Mouse (Mus musculus): ENCODE results near the gene Mical2.
A peak's percentile ranks its signal among the peaks of the same experiment; 100 is the strongest.

Mical2 gene

DNA sequence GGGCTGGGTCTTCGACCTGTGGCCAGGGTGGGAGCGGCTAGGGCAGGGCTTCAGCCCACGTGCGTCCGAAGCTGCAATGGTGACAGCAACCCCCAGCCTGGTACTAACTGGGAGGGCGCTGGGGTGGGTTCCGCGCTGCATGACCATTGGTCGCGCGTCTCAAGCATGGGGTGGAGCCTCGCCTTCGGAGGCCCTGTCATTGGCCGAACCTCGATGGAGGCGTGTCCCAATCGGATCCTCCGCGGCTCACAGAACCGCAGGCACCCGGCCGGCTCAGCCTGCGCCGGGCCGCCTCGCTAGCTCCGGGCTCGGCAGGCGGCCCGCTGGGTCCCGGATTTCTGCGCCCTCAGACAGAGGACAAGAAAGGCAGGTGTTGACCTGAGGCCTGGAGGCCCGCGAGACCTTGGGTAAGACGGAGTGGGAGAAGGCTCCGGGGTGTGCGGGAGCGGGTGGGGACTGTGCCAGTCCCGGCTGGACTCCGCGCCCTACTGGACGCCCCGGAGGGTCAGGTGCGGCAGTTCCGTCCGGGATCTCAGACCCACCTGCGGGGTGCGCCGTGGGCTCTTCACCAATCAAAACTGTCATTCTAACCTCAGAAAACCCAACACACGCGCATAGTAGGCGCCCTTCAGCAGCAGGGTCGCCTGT is at the start of gene Mical2:
Mical2 (plus strand) TSS at position 242 of the 648 bp plus-strand sequence.
- peak; percentile 93 for ATAC-seq (ENCODE audit: insufficient number of reproducible peaks, low FRiP score, low TSS enrichment)

DNA sequence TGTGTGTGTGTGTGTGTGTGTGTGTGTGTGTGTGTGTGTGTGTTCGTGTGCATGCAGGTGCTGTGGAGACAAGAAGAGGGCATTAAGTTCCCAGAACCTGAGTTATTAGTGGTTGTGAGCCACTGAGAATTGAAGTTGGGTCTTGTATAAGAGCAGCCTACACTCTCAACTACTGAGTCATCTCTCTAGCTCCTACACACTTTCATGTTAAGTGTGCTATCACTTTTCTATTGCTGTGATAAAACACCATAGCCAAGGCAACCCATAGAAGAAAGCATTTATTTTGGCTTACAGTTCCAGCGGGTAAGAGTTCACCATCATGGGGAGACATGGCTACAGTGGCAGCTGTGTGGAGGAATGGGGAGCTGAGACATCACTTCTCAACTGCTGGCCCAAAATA is 49.0 kb upstream of the Mical2 start:
- ATAC-seq (ENCODE audit: insufficient number of reproducible peaks, low FRiP score, low TSS enrichment), result no peak

DNA sequence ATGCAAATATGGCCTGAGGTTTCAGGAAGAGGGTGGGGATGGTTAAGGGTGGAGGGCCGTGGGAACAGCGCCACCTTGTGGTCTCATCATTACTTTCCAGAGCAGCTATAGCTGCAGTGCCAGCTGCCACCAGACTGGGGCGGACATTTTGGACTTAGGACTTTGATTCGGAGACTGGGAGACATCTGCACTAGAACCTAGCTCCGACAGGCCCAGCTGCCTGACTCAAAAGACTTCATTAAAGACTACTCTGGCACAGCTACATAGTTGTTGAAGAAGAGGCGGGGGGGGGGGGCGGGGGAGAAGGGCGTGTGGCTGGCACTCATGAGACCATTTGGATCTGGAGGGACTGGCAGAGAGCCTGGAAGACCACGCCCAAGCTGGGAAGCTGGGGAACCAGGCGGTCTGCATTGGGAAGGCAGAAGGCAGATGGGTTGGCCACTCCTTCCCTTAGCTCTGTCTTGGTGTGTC is 45.4 kb upstream of the Mical2 start:
- ATAC-seq (ENCODE audit: insufficient number of reproducible peaks, low FRiP score, low TSS enrichment), result peak; percentile 61

- ATAC-seq (ENCODE audit: insufficient number of reproducible peaks, low FRiP score, low TSS enrichment), result peak; percentile 53
Observed at GRCm38 (mm10) chr7:112183258-112183841, 42.3 kb upstream of the Mical2 start.

DNA sequence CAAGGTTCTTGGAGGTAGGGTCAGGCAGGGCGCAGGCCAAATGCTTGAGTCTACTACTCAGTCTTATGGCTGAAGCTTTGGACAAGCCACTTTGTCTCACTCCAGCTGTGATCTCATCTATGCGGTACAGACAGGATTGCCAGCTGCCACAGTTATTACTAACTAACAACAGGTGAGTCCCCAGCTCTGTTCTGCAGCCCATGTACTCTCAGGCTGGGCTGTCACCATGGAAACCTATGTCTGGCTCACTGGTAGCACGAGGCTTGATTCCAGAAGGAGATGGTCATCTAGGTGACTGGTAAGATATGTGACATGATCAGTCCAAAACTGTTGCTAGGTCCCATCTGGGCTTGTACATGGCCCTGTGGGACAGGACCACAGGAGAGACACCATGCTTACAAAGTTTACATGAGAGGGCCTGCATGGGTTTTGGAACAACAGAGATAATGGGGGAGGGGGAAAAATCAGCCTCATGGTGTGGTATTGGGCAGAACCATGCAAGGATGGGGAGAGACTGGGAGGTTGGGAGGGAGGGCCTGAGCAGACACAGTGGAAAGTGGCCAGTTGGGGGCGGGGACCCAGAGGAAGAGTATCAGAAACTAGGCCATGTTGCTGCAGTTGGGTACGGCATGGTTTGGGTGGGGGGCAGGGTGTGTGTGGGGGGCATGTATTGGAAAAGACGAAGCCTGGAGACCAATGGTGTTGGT is 41.0 kb upstream of the Mical2 start:
- no peak for ATAC-seq (ENCODE audit: insufficient number of reproducible peaks, low FRiP score, low TSS enrichment)

GRCm38 (mm10) chr7:112185226-112185745 is 40.4 kb upstream of the Mical2 start:
- peak; percentile 36; the same call in 1 of the 2 replicates for ATAC-seq (ENCODE audit: insufficient number of reproducible peaks, low FRiP score, low TSS enrichment)

DNA sequence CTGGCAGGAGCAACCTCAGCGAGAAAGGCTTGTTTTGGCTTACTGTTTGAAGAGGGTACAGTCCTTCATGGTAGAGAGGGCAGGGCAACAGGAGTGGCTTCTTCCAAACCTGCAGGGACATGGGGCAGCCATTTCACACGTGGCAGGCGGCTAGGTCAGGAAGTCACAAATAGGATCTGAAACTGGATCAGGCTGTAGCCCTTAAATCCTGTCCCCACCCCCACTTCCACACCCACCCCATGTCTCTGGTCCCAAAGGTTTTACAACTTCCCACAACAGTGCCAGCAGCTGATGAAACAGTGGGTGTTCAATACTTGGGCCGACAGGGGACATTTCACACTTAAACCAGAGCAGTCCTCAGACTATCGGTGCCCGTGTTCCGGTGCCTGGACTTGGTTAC is 38.8 kb upstream of the Mical2 start:
- no peak for ATAC-seq (ENCODE audit: insufficient number of reproducible peaks, low FRiP score, low TSS enrichment)

DNA sequence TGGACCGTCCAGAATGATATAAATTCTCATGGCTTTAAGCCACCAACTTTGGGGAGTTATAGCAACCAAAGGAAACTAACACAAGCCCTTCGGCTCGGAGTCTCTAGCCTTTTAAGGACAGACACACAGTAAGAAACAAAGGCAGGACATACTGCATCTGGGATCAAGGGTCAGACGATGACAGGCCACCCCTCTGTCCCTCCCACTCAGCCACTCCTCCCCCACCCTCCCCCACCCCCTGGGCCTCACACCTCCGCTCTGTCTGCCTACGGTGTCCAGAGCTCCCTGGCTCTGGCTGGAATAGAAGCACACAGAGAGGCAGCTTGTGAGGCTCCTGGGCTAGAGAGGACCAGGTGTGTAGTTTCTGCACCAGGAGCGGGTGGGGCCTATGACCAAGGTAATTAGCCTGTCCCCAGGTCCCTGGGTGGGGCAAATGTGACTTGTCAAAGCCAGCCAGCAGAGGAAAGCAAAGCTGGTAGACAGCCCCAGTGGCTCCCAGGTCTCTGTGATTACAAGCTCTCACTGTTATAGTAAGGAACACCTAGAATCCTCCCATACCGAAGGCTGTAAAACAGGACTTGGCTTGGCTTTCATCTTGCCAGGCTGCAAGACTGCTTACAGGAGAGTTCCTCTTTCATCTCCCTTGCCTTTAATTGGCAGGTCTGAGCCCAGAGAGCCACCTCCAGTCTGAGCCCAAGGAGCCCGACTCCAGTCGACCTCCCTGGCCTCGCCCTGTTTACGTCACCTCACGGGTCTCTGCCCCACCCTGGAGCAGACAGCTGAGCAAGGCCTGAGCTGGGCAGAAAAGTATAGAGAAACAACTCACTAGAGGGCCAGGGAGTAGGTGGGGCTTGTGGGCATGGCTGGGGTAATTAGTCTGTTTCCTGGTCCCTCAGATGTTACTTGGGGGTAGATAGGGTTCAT is 37.9 kb upstream of the Mical2 start:
- ATAC-seq (ENCODE audit: insufficient number of reproducible peaks, low FRiP score, low TSS enrichment), result no peak

DNA sequence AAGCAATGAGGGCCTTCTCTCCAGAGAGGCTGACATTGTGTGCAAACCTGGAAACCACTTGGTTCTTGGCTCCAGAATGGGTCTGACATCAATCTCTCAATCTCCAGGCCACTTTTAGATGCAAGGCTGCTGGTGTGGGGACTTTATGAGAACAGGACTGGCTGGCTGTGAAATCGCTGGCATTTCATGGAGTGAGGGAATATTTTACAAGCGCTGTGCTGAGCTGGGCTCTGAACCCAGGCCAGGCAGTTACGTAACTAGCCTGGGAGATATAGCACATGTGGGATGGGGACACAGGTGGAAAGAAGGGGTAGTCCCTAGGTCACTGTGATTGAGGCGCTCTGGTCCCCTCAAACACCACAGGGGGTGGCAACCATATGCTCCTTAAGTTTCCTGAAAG is 33.4 kb upstream of the Mical2 start:
- ATAC-seq (ENCODE audit: insufficient number of reproducible peaks, low FRiP score, low TSS enrichment), result peak; percentile 18; the same call in 1 of the 2 replicates

DNA sequence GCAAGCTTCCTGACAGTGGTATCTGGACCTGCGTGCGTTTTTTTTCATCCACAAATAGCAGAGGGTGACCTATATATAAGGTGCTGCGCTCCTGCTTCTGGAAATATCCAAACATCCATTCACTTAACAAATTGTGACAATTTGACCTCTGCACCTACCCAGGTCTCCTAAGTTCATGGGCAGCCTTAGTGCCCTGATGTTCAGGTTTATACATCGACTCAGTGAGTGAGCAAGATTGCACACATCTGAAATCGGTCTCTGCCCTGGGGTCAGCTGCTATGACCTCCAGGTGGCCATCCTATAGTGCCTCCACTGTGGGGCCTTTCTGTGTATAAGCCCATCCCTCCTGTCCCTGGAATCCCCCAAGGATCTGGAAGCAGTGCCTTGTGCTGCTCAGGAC is 32.9 kb upstream of the Mical2 start:
- no peak for ATAC-seq (ENCODE audit: insufficient number of reproducible peaks, low FRiP score, low TSS enrichment)

- no peak for ATAC-seq (ENCODE audit: insufficient number of reproducible peaks, low FRiP score, low TSS enrichment)
Observed at GRCm38 (mm10) chr7:112194286-112194685, 31.4 kb upstream of the Mical2 start.

DNA sequence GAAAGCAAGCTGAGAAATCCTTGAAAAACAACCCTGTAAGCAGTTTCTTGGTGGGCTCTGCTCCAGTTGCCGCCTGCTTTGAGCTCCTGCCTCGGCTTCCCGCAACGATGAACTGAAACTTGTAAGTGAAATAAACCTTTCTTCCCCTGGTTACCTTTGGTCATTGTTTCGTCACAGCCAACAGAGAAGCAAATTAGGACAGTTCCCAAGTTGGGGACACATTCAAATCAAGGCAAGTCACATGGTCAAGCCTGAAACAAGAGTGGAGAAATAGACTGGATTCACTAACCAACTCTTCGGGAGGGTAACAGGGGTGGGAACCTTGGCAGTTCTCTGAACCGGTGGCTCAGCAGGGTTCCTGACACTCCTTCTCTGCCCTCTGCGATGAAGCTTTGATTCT is 28.2 kb upstream of the Mical2 start:
- ATAC-seq (ENCODE audit: insufficient number of reproducible peaks, low FRiP score, low TSS enrichment), result no peak

DNA sequence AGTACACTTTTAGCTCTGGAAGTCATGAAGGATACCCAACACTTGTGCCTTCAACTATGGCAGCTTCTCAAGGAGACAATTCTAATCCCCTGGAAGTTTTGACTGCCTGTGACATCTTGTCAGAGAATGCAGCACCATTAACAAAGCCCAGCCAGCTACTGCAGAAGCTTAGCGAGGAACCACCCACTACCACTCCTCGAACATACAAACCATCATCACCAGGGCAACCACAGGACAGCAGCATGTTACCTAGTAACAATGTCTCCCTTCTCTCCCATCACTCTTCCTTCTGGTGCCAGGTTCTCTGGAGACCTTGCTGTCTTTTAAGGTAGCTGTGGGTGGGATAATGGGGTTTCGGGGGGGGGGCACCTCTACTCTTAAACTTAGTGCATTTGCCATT is 26.3 kb upstream of the Mical2 start:
- no peak for ATAC-seq (ENCODE audit: insufficient number of reproducible peaks, low FRiP score, low TSS enrichment)

- ATAC-seq (ENCODE audit: insufficient number of reproducible peaks, low FRiP score, low TSS enrichment), result no peak
Observed at GRCm38 (mm10) chr7:112200761-112201160, 24.9 kb upstream of the Mical2 start.

GRCm38 (mm10) chr7:112202194-112202593 is 23.5 kb upstream of the Mical2 start:
- ATAC-seq (ENCODE audit: insufficient number of reproducible peaks, low FRiP score, low TSS enrichment), result no peak

DNA sequence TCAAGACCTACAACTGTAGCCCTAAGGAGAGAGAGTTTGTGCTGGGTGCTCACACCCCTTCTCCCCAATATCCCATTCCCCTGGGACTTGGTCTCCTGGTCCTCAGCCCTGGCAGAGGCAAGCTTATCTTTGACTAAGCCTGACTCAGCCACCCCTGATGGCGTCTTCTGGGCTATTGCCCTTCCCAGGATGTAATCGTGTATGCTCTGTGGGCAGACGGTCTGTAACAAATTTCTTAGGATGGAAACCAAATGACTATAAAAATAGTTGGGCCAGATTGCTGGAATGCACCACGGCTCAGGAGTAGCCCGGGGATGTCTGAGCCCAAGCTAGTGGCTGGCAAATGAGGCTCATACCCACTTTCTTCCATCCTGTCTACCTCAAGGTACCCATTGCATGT is 22.8 kb upstream of the Mical2 start:
- ATAC-seq (ENCODE audit: insufficient number of reproducible peaks, low FRiP score, low TSS enrichment), result no peak

GRCm38 (mm10) chr7:112203937-112204336 is 21.7 kb upstream of the Mical2 start:
- ATAC-seq (ENCODE audit: insufficient number of reproducible peaks, low FRiP score, low TSS enrichment), result peak; percentile 89

DNA sequence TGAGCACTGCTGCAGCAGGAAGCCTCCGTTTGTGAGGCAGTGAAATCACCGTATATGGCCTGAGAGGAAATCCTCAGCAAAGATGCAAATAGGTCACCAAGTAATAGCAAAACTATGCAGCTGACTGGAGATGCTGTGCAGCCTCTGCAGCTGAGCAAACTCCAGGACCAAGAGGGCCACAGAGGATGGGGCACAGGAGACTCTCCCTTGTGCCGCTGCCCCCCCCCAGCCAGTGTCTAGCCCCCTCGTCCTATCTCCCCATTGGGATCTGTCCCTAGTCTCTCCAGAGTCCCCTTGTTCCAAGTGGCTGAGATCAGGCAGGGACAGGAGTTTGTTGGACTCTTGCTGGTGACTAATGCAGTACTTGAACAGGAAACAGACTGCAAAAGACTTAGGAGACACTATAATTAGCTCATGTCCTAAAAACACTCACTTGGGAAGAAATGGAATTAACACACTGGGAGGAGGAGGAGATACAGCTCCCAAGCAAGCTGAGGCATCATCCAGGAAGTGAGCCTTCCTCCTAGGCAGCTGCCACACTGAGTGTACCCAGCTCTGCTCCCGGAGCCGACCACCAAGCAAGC is 21.2 kb upstream of the Mical2 start:
- 0 out of 2 replicates have a peak, but pooled peaks have one; percentile 6 for ATAC-seq (ENCODE audit: insufficient number of reproducible peaks, low FRiP score, low TSS enrichment)

DNA sequence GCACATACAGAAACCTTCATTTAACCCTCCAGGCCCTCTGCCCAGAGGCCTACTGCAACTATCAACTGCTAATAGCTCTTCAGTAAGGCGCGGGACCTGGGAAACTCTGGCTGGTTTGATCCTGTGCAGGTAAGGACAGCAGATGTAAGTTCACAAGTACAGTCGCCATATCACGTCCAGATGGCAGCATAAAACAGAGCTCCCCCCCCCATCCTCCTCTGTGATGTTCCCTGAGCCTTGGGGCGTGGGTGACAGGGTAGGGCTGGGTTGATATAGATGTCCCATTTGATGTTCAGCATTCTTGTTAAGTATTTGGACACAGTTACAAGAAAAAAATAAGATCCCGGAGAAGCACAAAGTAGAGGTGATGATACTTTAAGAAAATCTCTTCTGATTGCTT is 20.1 kb upstream of the Mical2 start:
- ATAC-seq (ENCODE audit: insufficient number of reproducible peaks, low FRiP score, low TSS enrichment), result no peak

DNA sequence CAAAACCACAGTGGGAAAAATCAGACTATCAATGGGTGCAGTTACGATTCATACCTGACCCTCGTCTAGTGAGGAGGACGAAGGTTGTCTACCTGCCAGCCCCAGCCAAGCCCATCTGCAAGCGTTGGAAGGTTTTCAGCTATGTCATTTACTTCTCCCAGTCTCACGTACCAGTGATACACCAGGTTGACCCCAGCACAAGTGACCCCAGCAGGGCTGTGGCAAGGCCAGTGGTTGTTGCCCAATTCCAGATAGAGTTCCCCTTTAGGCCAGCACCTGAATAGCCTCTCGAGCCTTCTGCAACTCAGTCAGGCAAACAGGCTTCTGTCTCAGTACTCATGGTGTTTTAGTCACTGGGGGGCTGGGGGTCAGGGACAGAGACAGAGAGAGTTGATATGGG is 17.9 kb upstream of the Mical2 start:
- ATAC-seq (ENCODE audit: insufficient number of reproducible peaks, low FRiP score, low TSS enrichment), result no peak
